Mouse (Mus musculus) myocyte (in vitro differentiated cells): ENCODE results near the gene Kcnd1.

Experiments
- CEBPB ChIP-seq: IDR thresholded peaks from 2 replicates; pipeline ENCODE4 v1.6.1; 2011; ENCODE audit warnings: mild to moderate bottlenecking, moderate library complexity; ENCODE audit not compliant: poor library complexity, insufficient read depth, severe bottlenecking
- POLR2AphosphoS2 ChIP-seq: IDR thresholded peaks from one replicate; pipeline ENCODE4 v1.6.1; 2011; ENCODE audit warnings: low read depth, control low read depth; ENCODE audit not compliant: insufficient read length
- USF1 ChIP-seq: IDR thresholded peaks from one replicate; pipeline ENCODE4 v1.6.1; 2011; ENCODE audit warnings: low read depth, mild to moderate bottlenecking, control low read depth, moderate library complexity

DNA sequence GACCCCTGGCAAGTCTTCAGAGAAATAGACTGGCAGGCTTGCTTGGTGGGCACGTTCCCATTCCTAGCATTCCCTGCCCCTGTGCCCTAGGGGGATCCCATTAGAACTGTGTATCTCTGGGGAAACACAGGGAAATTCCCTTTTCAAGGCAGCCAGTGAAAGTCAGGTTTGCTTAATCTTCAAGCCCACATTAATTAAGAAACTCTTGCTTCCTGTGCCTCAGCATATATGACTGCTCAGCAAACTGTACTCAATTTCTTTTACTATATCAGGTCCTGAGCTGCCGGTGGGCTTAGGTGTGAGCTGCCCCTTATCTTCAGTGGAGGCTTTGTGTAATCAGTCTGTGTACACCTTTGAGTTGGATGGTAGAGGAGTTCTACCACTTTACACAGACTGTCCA, 43.7 kb downstream of the Kcnd1 start:
- TF ChIP-seq USF1 (no peak), CEBPB (no peak), POLR2AphosphoS2 (no peak)
